Mouse (Mus musculus): ENCODE results near the gene Adra1d.

- TF ChIP-seq CHD2 (IDR thresholded peaks at IDR 0.05; ENCODE audit: low read length) (no peak), HCFC1 (IDR thresholded peaks at IDR 0.05; ENCODE audit: low read depth, low read length) (no peak), POLR2A (IDR thresholded peaks at IDR 0.05; ENCODE audit: low read depth, low read length) (no peak), CTCF (conservative IDR thresholded peaks at IDR 0.05 in 1 of 2, IDR thresholded peaks at IDR 0.05 in 1 of 2; ENCODE audit: low read depth in 2 of 2, low read length in 2 of 2) (no peak), RCOR1 (conservative IDR thresholded peaks at IDR 0.05; ENCODE audit: low read depth, low read length) (no peak), MAFK (IDR thresholded peaks at IDR 0.05; ENCODE audit: insufficient replicate concordance, low read length) (no peak), EP300 (IDR thresholded peaks at IDR 0.05; ENCODE audit: low read length) (no peak), MXI1 (IDR thresholded peaks at IDR 0.05; ENCODE audit: low read depth, low read length) (no peak), JUND (conservative IDR thresholded peaks at IDR 0.05; ENCODE audit: low read depth, low read length) (no peak), MAX (IDR thresholded peaks at IDR 0.05; ENCODE audit: low read length) (no peak), PAX5 (IDR thresholded peaks at IDR 0.05; ENCODE audit: low read length) (no peak)
Observed at GRCm38 (mm10) chr2:131581506-131581905, 19.4 kb upstream of the Adra1d start.
